Mouse (Mus musculus): ENCODE results near the gene Cdc42. TPM values are rescaled to one million over a fixed set of nuclear protein-coding genes. Genes with fewer than 3 reads are reported as not detected.

The Cdc42 gene
- total RNA-seq, 2 experiments from 2014 or later: 182 to 187 TPM

Other genes with a start within 250 kb of the Cdc42 start
- gene Wnt4, start 80.2 kb downstream of the Cdc42 start, total RNA-seq (2021): under 1 TPM; 0.55 to 0.61 TPM
- not detected for gene Cela3a, start 52.1 kb upstream of the Cdc42 start, total RNA-seq (2021)
- gene Cela3b, start 72.8 kb upstream of the Cdc42 start, total RNA-seq (2021): not detected
- not detected for gene 1700013G24Rik, start 95.6 kb upstream of the Cdc42 start, total RNA-seq (2021)
- 100 to 1,000 TPM; 436 to 447 TPM for gene Hspg2, start 111.0 kb upstream of the Cdc42 start, total RNA-seq (2021)
- gene Ldlrad2, start 216.8 kb upstream of the Cdc42 start, total RNA-seq (2021): not detected
- 10 to 100 TPM; 36.7 to 40.1 TPM for gene Usp48, start 236.0 kb upstream of the Cdc42 start, total RNA-seq (2021)

Data from heart, postnatal 14 days (tissue).